ENCODE assay signal across 9 mouse cellular contexts in genomic region chr19:58456491-58457061, GRCm38 (mm10). TPM values are rescaled to one million over a fixed set of nuclear protein-coding genes. Genes with fewer than 3 reads are reported as not detected.
DNase-seq lines count a peak whose midpoint lies in the region; ATAC-seq lines count a peak whose summit lies in the region.
"Had no signal": no experiment of that assay in that cellular context is flagged by ENCODE, and none has a peak within 500 bp of the region (broad histone marks: within the 10 kb centered on the region; RNA-seq: fewer than 3 reads in every experiment).

No protein-coding gene starts in this region.

- ATAC-seq in heart, embryonic 11.5 days (replicated peaks; ENCODE audit: insufficient number of reproducible peaks, low FRiP score, low TSS enrichment), result no peak
- no peak for ATAC-seq in hindbrain, embryonic 15.5 days (ENCODE audit: low FRiP score, low read depth)
- ATAC-seq in midbrain, embryonic 16.5 days, result no peak

- no peak overlapping the region for H3K9ac ChIP-seq in heart, embryonic 11.5 days (ENCODE audit: low read depth, low read length)
- peak overlapping the region; percentile 55 for H3K9ac ChIP-seq in hindbrain, embryonic 15.5 days
- peak overlapping the region; percentile 67 for H3K9ac ChIP-seq in midbrain, embryonic 16.5 days (ENCODE audit: low read depth, low read length)

- peak overlapping the region; percentile 55 for H3K4me3 ChIP-seq in heart, embryonic 11.5 days (ENCODE audit: low read depth, low read length)
- H3K4me3 ChIP-seq in hindbrain, embryonic 15.5 days, result peak overlapping the region; percentile 50
- peak overlapping the region; percentile 50 for H3K4me3 ChIP-seq in midbrain, embryonic 16.5 days (ENCODE audit: low read depth, low read length)

- peaks cover 48% of the 10 kb centered on the region for H3K27me3 ChIP-seq in heart, embryonic 11.5 days (ENCODE audit: control insufficient read depth, insufficient read depth, low read length)
- H3K27me3 ChIP-seq in hindbrain, embryonic 15.5 days, result 0 out of 2 replicates have a peak, but pooled peaks cover 5% of the 10 kb centered on the region
- peaks cover 4% of the 10 kb centered on the region for H3K27me3 ChIP-seq in midbrain, embryonic 16.5 days (ENCODE audit: control insufficient read depth, insufficient read depth, low read depth, low read length)

- H3K9me3 ChIP-seq in heart, embryonic 11.5 days (replicated peaks; ENCODE audit: control insufficient read depth, low read length), result no peaks in the 10 kb centered on the region
- no peaks in the 10 kb centered on the region for H3K9me3 ChIP-seq in hindbrain, embryonic 15.5 days
- no peaks in the 10 kb centered on the region for H3K9me3 ChIP-seq in midbrain, embryonic 16.5 days (replicated peaks; ENCODE audit: control insufficient read depth, low read length, poor library complexity, severe bottlenecking)

- WGBS in heart, embryonic 11.5 days (ENCODE audit: insufficient replicate concordance), result 11% methylated on average over 16 of the region's 16 CpGs
- WGBS in hindbrain, embryonic 15.5 days, result 5% methylated on average over 16 of the region's 16 CpGs
- 3% methylated on average over 16 of the region's 16 CpGs for WGBS in midbrain, embryonic 16.5 days

- peaks cover 21% of the 10 kb centered on the region for H3K4me1 ChIP-seq in heart, embryonic 11.5 days (ENCODE audit: control insufficient read depth, insufficient read depth, low read length)
- H3K4me1 ChIP-seq in hindbrain, embryonic 15.5 days (replicated peaks), result peaks cover 60% of the 10 kb centered on the region
- peaks cover 35% of the 10 kb centered on the region for H3K4me1 ChIP-seq in midbrain, embryonic 16.5 days (ENCODE audit: control insufficient read depth, insufficient read depth, low read length)

- no peak overlapping the region for H3K27ac ChIP-seq in heart, embryonic 11.5 days (ENCODE audit: low read depth, low read length)
- H3K27ac ChIP-seq in hindbrain, embryonic 15.5 days (replicated peaks), result peak overlapping the region; percentile 80
- H3K27ac ChIP-seq in midbrain, embryonic 16.5 days (ENCODE audit: low read length), result peak overlapping the region; percentile 82

- H3K36me3 ChIP-seq in heart, embryonic 11.5 days (ENCODE audit: control insufficient read depth, insufficient read depth, low read length), result no peaks in the 10 kb centered on the region
- H3K36me3 ChIP-seq in hindbrain, embryonic 15.5 days, result no peaks in the 10 kb centered on the region
- no peaks in the 10 kb centered on the region for H3K36me3 ChIP-seq in midbrain, embryonic 16.5 days (ENCODE audit: control insufficient read depth, insufficient read depth, low read length)

- H3K4me2 ChIP-seq in heart, embryonic 11.5 days, result peak overlapping the region; percentile 99
- peak overlapping the region; percentile 91 for H3K4me2 ChIP-seq in hindbrain, embryonic 15.5 days
- H3K4me2 ChIP-seq in midbrain, embryonic 16.5 days (ENCODE audit: low read length), result peak overlapping the region; percentile 92

- DNase-seq in heart, postnatal 4 days, result no peak
- peak; percentile 31 for DNase-seq in NIH3T3 (ENCODE audit: low read depth)
- DNase-seq in spleen, postnatal 4 days (ENCODE audit: low spot score in 2 of 2), result no peak
- DNase-seq in frontal cortex, postnatal 36 days (ENCODE audit: low spot score in 2 of 2), result no peak
- DNase-seq in adrenal gland, adult 2 months, result no peak

RNA-seq across cellular contexts. Expression of gene Gfra1, which starts 0.9 kb away (rescaled TPM):
- polyA plus RNA-seq in heart, embryonic 11.5 days (2014; fragmentation: Nextera tagmentation; extraction: Ambion mirVana), result 3.8 and 4.3 TPM in 2 replicates
- total RNA-seq in heart, postnatal 4 days (2021), result 1 to 10 TPM; 1.1 to 2.0 TPM
- polyA plus RNA-seq in hindbrain, embryonic 15.5 days (2015; fragmentation: Nextera tagmentation; extraction: Ambion mirVana), result 39.8 and 39.9 TPM in 2 replicates
- 36.2 and 45.0 TPM in 2 replicates for polyA plus RNA-seq in midbrain, embryonic 16.5 days (2015; fragmentation: Nextera tagmentation; extraction: Ambion mirVana)
- 1 to 10 TPM; 1.0 to 2.5 TPM for total RNA-seq in adrenal gland, adult 2 months (2021)
- polyA plus RNA-seq in adrenal gland, adult 2 months (2012; rRNA removed), result 1.3 and 1.7 TPM in 2 replicates
- polyA plus RNA-seq: erythroblast, embryonic 14.5 days had no signal

RNA-seq across cellular contexts. Expression of gene Ccdc172, which starts 55.2 kb away (rescaled TPM):
- polyA plus RNA-seq in heart, embryonic 11.5 days (2014; fragmentation: Nextera tagmentation; extraction: Ambion mirVana), result not detected in 2 replicates
- total RNA-seq in heart, postnatal 4 days (2021), result not detected
- not detected in 2 replicates for polyA plus RNA-seq in hindbrain, embryonic 15.5 days (2015; fragmentation: Nextera tagmentation; extraction: Ambion mirVana)
- polyA plus RNA-seq in midbrain, embryonic 16.5 days (2015; fragmentation: Nextera tagmentation; extraction: Ambion mirVana), result not detected in 2 replicates
- not detected for total RNA-seq in adrenal gland, adult 2 months (2021)
- polyA plus RNA-seq in adrenal gland, adult 2 months (2012; rRNA removed), result not detected in 2 replicates
- polyA plus RNA-seq: erythroblast, embryonic 14.5 days had no signal
